Comparison of ENCODE assay signal across 16 mouse cellular contexts in genomic region chr12:24972371-24973350, GRCm38 (mm10).
"Had no signal": no experiment of that assay in that cellular context is flagged by ENCODE, and none has a peak within 500 bp of the region (broad histone marks: within the 10 kb centered on the region; RNA-seq: fewer than 3 reads in every experiment).

No protein-coding gene starts in this region.

- H3K36me3 ChIP-seq: liver, embryonic 15.5 days; lung, embryonic 15.5 days; midbrain, embryonic 10.5 days; midbrain, embryonic 13.5 days had no signal

- H3K9me3 ChIP-seq: liver, embryonic 15.5 days; lung, embryonic 15.5 days; midbrain, embryonic 10.5 days; midbrain, embryonic 13.5 days had no signal

- H3K27ac ChIP-seq: kidney, postnatal 0 days; left cerebral cortex, adult 2 months; liver, embryonic 15.5 days; lung, embryonic 15.5 days; midbrain, embryonic 10.5 days; midbrain, embryonic 13.5 days had no signal

- H3K4me3 ChIP-seq: left cerebral cortex, adult 2 months; liver, embryonic 15.5 days; lung, embryonic 15.5 days; midbrain, embryonic 10.5 days; midbrain, embryonic 13.5 days had no signal

- H3K27me3 ChIP-seq: lung, embryonic 15.5 days; megakaryocyte, embryonic 14.5 days had no signal

- DNase-seq: layer of hippocampus, postnatal 36 days; lung, adult 18-20 months; lung, postnatal 10 days; lung, postnatal 36 days; right cerebral cortex, adult 18-20 months; right cerebral cortex, postnatal 14 days; right cerebral cortex, postnatal 4 days; thymus, postnatal 25 days had no signal

- ATAC-seq: midbrain, embryonic 13.5 days; midbrain, embryonic 16.5 days had no signal

- H3K9ac ChIP-seq: liver, embryonic 15.5 days; lung, embryonic 15.5 days; midbrain, embryonic 13.5 days had no signal

- H3K4me2 ChIP-seq: lung, embryonic 15.5 days; midbrain, embryonic 13.5 days had no signal
